Mouse (Mus musculus) limb, embryonic 14.5 days (tissue): Measurements from ENCODE around the gene Ubxn2a. TPM values are rescaled to one million over a fixed set of nuclear protein-coding genes. Genes with fewer than 3 reads are reported as not detected.

ENCODE experiments used
- ATAC-seq: fragments of 200-750 bp; cut with Nextera tagmentation; 2 replicates; pipeline ENCODE4 v1.8.0; 2017; ENCODE audit warnings: low read depth, moderate number of reproducible peaks, moderate TSS enrichment; ENCODE audit not compliant: low FRiP score
- DNase-seq: peaks from one replicate; pipeline ENCODE4 v3.0.0-alpha.2; 2015; ENCODE audit warnings: low spot score
- H3K27ac ChIP-seq: fragments of 300-500 bp; sonication (generic); replicated peaks from 2 replicates; pipeline ENCODE4 v1.5.1; 2014; ENCODE audit warnings: low read depth, mild to moderate bottlenecking, low read length, moderate library complexity, mixed read lengths
- H3K27me3 ChIP-seq: fragments of 300-500 bp; sonication (generic); 2 replicates; pipeline ENCODE4 v1.6.1; 2014; ENCODE audit warnings: low read length, mixed read lengths; ENCODE audit not compliant: control insufficient read depth, insufficient read depth
- H3K36me3 ChIP-seq: fragments of 300-500 bp; sonication (generic); 2 replicates; pipeline ENCODE4 v1.6.1; 2014; ENCODE audit warnings: mild to moderate bottlenecking, low read length, moderate library complexity, mixed read lengths; ENCODE audit not compliant: control insufficient read depth, insufficient read depth
- H3K4me1 ChIP-seq: fragments of 300-500 bp; sonication (generic); 2 replicates; pipeline ENCODE4 v1.6.1; 2014; ENCODE audit warnings: antibody characterized with exemption, low read length, mixed read lengths; ENCODE audit not compliant: control insufficient read depth, insufficient read depth
- H3K4me2 ChIP-seq: fragments of 300-500 bp; sonication (generic); replicated peaks from 2 replicates; pipeline ENCODE4 v1.6.1; 2014; ENCODE audit warnings: low read depth, mild to moderate bottlenecking, low read length, moderate library complexity; ENCODE audit not compliant: severe bottlenecking
- H3K4me3 ChIP-seq: fragments of 300-500 bp; sonication (generic); replicated peaks from 2 replicates; pipeline ENCODE4 v1.5.1; 2014; ENCODE audit warnings: low read length
- H3K9ac ChIP-seq: fragments of 300-500 bp; sonication (generic); 2 replicates; pipeline ENCODE4 v1.6.1; 2014; ENCODE audit warnings: mild to moderate bottlenecking, low read depth, low read length, moderate library complexity; ENCODE audit not compliant: severe bottlenecking
- H3K9me3 ChIP-seq: fragments of 300-500 bp; sonication (generic); 2 replicates; pipeline ENCODE4 v1.6.1; 2016; ENCODE audit warnings: low read length; ENCODE audit not compliant: control insufficient read depth
- POLR2A ChIP-seq: fragments of 200-500 bp; IDR thresholded peaks from 2 replicates; pipeline ENCODE4 v1.8.0; 2012; ENCODE audit warnings: inconsistent platforms, mild to moderate bottlenecking, moderate library complexity, borderline replicate concordance; ENCODE audit not compliant: insufficient read depth, insufficient read length; ENCODE audit errors: extremely low read depth
- WGBS: fragments of 180-500 bp; shearing (Covaris S2); extraction: QIAGEN DNeasy Blood & Tissue Kit; methylation state at CpG from one replicate; pipeline ENCODE4 v1.1.7; 2014; 5-methylcytosine and 5-hydroxymethylcytosine counted together
- polyA plus RNA-seq, 2 experiments: library from polyadenylated mRNA; depleted of rRNA in 1 of 2; stranded (reverse) in 1 of 2; unstranded in 1 of 2; fragments of >200 nt; fragmentation: Nextera tagmentation in 1 of 2; extraction: Ambion mirVana in 1 of 2; gene quantifications; 2 replicates each; pipeline versions ENCODE4 v1.2.1 to v1.2.3; 2012 to 2014

Ubxn2a gene
- polyA plus RNA-seq, 2 experiments: 5.8 to 18.2 TPM

GRCm38 (mm10) chr12:4875623-4876022 is 31.9 kb downstream of the Ubxn2a start:
- H3K9ac ChIP-seq: no peak overlapping the region
- peaks cover 10% of the 10 kb centered on the region; the same call in 1 of the 2 replicates for H3K36me3 ChIP-seq
- no peaks in the 10 kb centered on the region for H3K27me3 ChIP-seq
- no peaks in the 10 kb centered on the region for H3K9me3 ChIP-seq
- no peak overlapping the region for H3K4me3 ChIP-seq
- no peak for ATAC-seq
- 80% methylated on average over 8 of the region's 8 CpGs for WGBS
- H3K4me1 ChIP-seq: peaks cover 9% of the 10 kb centered on the region
- no peak overlapping the region for H3K4me2 ChIP-seq
- TF ChIP-seq POLR2A: no peak
- no peak overlapping the region for H3K27ac ChIP-seq
- no peak for DNase-seq

GRCm38 (mm10) chr12:4874161-4874927 is 33.2 kb downstream of the Ubxn2a start, which contains the start of gene Mfsd2b:
Mfsd2b (minus strand) TSS chr12:4874359.
- no peak for TF ChIP-seq POLR2A
- Histone ChIP-seq H3K4me1 (peaks cover 9% of the 10 kb centered on the region), H3K36me3 (peaks cover 6% of the 10 kb centered on the region; the same call in 1 of the 2 replicates), H3K27ac (no peak within 1 kb of the TSS), H3K27me3 (no peaks in the 10 kb centered on the region), H3K4me2 (peak within 1 kb of the TSS; percentile 79), H3K9me3 (no peaks in the 10 kb centered on the region), H3K4me3 (peak within 1 kb of the TSS; percentile 34), H3K9ac (peak within 1 kb of the TSS; percentile 52)
- 3% methylated on average over 24 of the region's 24 CpGs for WGBS
- ATAC-seq: peak; percentile 62
- DNase-seq: peak; percentile 72

GRCm38 (mm10) chr12:4873531-4873930 is 34.0 kb downstream of the Ubxn2a start:
- Histone ChIP-seq H3K9me3 (no peaks in the 10 kb centered on the region), H3K36me3 (no peaks in the 10 kb centered on the region), H3K4me3 (no peak overlapping the region), H3K27me3 (no peaks in the 10 kb centered on the region), H3K4me1 (peaks cover 9% of the 10 kb centered on the region), H3K9ac (peak overlapping the region; percentile 52; the same call in 1 of the 2 replicates), H3K4me2 (peak overlapping the region; percentile 79; the same call in 1 of the 2 replicates), H3K27ac (no peak overlapping the region)
- TF ChIP-seq POLR2A: no peak
- no peak for ATAC-seq
- WGBS: 71% methylated on average over 6 of the region's 6 CpGs
- DNase-seq: no peak

- Histone ChIP-seq H3K9ac (no peak overlapping the region), H3K27me3 (no peaks in the 10 kb centered on the region), H3K4me2 (no peak overlapping the region), H3K4me1 (peaks cover 9% of the 10 kb centered on the region), H3K4me3 (no peak overlapping the region), H3K9me3 (no peaks in the 10 kb centered on the region), H3K27ac (no peak overlapping the region), H3K36me3 (no peaks in the 10 kb centered on the region)
- no peak for TF ChIP-seq POLR2A
- no peak for ATAC-seq
- WGBS: 76% methylated on average over 5 of the region's 5 CpGs
- DNase-seq: no peak
Observed at GRCm38 (mm10) chr12:4872983-4873477, 34.5 kb downstream of the Ubxn2a start.

GRCm38 (mm10) chr12:4872273-4872672 is 35.2 kb downstream of the Ubxn2a start:
- WGBS: 59% methylated on average over 4 of the region's 4 CpGs
- DNase-seq (no peak), ATAC-seq (no peak)
- Histone ChIP-seq H3K27me3 (no peaks in the 10 kb centered on the region), H3K4me1 (peaks cover 9% of the 10 kb centered on the region), H3K4me3 (no peak overlapping the region), H3K4me2 (no peak overlapping the region), H3K9me3 (no peaks in the 10 kb centered on the region), H3K36me3 (no peaks in the 10 kb centered on the region), H3K27ac (no peak overlapping the region), H3K9ac (no peak overlapping the region)
- no peak for TF ChIP-seq POLR2A
